In the genomic region with DNA sequence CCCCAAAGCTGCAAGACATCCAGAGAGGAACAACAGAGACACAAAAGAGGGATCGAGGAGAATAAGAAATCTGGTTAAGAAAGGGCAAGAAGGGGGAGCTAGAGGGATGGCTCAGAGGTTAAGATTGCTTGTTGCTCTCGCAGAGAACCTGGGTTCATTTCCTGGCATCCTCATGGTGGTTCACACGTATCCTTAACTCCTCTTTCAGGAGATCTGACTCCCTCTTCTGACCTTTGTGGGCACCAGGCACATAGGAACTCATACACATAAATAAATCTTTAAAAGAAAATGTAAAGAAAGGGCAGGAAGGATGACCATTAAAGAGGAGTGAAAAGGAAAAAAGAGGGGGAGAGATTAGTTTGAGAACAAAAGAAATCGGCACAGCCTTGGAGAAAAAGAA, we compare ENCODE assay signal across 9 mouse cellular contexts. TPM values are rescaled to one million over a fixed set of nuclear protein-coding genes. Genes with fewer than 3 reads are reported as not detected.
DNase-seq lines count a peak whose midpoint lies in the region; ATAC-seq and TF ChIP-seq lines count a peak whose summit lies in the region.
"Had no signal": no experiment of that assay in that cellular context is flagged by ENCODE, and none has a peak within 500 bp of the region (broad histone marks: within the 10 kb centered on the region; RNA-seq: fewer than 3 reads in every experiment).

No protein-coding gene starts in this region.

- intact Hi-C loops in heart, adult 2 months (cut with DNase I) = loop anchor here (10.0 kb wide), 1 partner anchor 402 kb away; no protein-coding TSS in a partner anchor

- H3K27me3 ChIP-seq in heart, embryonic 11.5 days (ENCODE audit: control insufficient read depth, insufficient read depth, low read length) = no peaks in the 10 kb centered on the region
- H3K27me3 ChIP-seq in heart, adult 2 months (ENCODE audit: control insufficient read depth, insufficient read depth, low read length) = no peaks in the 10 kb centered on the region
- H3K27me3 ChIP-seq in ES-Bruce4 (ENCODE audit: control insufficient read depth, insufficient read depth, low read length, poor library complexity, severe bottlenecking) = no peaks in the 10 kb centered on the region
- no peaks in the 10 kb centered on the region for H3K27me3 ChIP-seq in forebrain, embryonic 15.5 days
- H3K27me3 ChIP-seq in liver, embryonic 15.5 days = no peaks in the 10 kb centered on the region
- H3K27me3 ChIP-seq: megakaryocyte, embryonic 14.5 days had no signal

- no peak for TF ChIP-seq CTCF in heart, adult 2 months (IDR thresholded peaks at IDR 0.05)
- no peak for TF ChIP-seq CTCF in ES-Bruce4 (IDR thresholded peaks at IDR 0.05; ENCODE audit: low read depth, low read length)

- TF ChIP-seq POLR2A in heart, adult 2 months (IDR thresholded peaks at IDR 0.05; ENCODE audit: insufficient read depth, low read depth, low read length) = no peak
- TF ChIP-seq POLR2A in ES-Bruce4 (IDR thresholded peaks at IDR 0.05; ENCODE audit: insufficient read depth, low read length) = no peak

- 11% methylated on average over 4 of the region's 4 CpGs for WGBS in heart, embryonic 11.5 days (ENCODE audit: insufficient replicate concordance)
- 35% methylated on average over 4 of the region's 4 CpGs for WGBS in heart, adult 2 months
- 7% methylated on average over 4 of the region's 4 CpGs for WGBS in forebrain, embryonic 15.5 days
- 7% methylated on average over 4 of the region's 4 CpGs for WGBS in liver, embryonic 15.5 days (ENCODE audit: insufficient replicate concordance)

- DNase-seq in heart, adult 2 months = no peak
- DNase-seq in thymus, postnatal 14 days = no peak
- no peak for DNase-seq in testis, postnatal 10 days (ENCODE audit: low spot score)
- DNase-seq in thymus, postnatal 10 days (ENCODE audit: low spot score in 2 of 2) = no peak

- TF ChIP-seq EP300 in heart, adult 2 months (IDR thresholded peaks at IDR 0.05; ENCODE audit: insufficient read depth, low read depth, low read length) = no peak
- TF ChIP-seq EP300 in ES-Bruce4 (IDR thresholded peaks at IDR 0.05; ENCODE audit: insufficient read depth, low read depth, low read length) = no peak

- no peak for ATAC-seq in heart, embryonic 11.5 days (replicated peaks; ENCODE audit: insufficient number of reproducible peaks, low FRiP score, low TSS enrichment)
- 0 out of 2 replicates have a peak, but pooled peaks have one; percentile 7 for ATAC-seq in forebrain, embryonic 15.5 days (replicated peaks)
- ATAC-seq in liver, embryonic 15.5 days (ENCODE audit: insufficient read depth) = no peak

- H3K36me3 ChIP-seq in heart, embryonic 11.5 days (ENCODE audit: control insufficient read depth, insufficient read depth, low read length) = no peaks in the 10 kb centered on the region
- no peaks in the 10 kb centered on the region for H3K36me3 ChIP-seq in heart, adult 2 months (ENCODE audit: control insufficient read depth, insufficient read depth, low read length)
- H3K36me3 ChIP-seq in ES-Bruce4 (ENCODE audit: control insufficient read depth, insufficient read depth, low read length, poor library complexity, severe bottlenecking) = no peaks in the 10 kb centered on the region
- H3K36me3 ChIP-seq in forebrain, embryonic 15.5 days = no peaks in the 10 kb centered on the region
- no peaks in the 10 kb centered on the region for H3K36me3 ChIP-seq in liver, embryonic 15.5 days (replicated peaks)

- H3K4me3 ChIP-seq in heart, embryonic 11.5 days (ENCODE audit: low read depth, low read length) = no peak overlapping the region
- H3K4me3 ChIP-seq in heart, adult 2 months = no peak overlapping the region
- no peak overlapping the region for H3K4me3 ChIP-seq in ES-Bruce4 (ENCODE audit: low read depth, low read length)
- H3K4me3 ChIP-seq in forebrain, embryonic 15.5 days = peak overlapping the region; percentile 35; the same call in 1 of the 2 replicates
- no peak overlapping the region for H3K4me3 ChIP-seq in liver, embryonic 15.5 days (replicated peaks)
- H3K4me3 ChIP-seq: megakaryocyte, embryonic 14.5 days had no signal

- H3K27ac ChIP-seq in heart, embryonic 11.5 days (ENCODE audit: low read depth, low read length) = no peak overlapping the region
- no peak overlapping the region for H3K27ac ChIP-seq in heart, adult 2 months
- peak overlapping the region; percentile 54 for H3K27ac ChIP-seq in ES-Bruce4 (ENCODE audit: insufficient read depth, low read length)
- H3K27ac ChIP-seq in forebrain, embryonic 15.5 days (replicated peaks) = no peak overlapping the region
- H3K27ac ChIP-seq in liver, embryonic 15.5 days (replicated peaks) = no peak overlapping the region

- no peaks in the 10 kb centered on the region for H3K79me2 ChIP-seq in heart, adult 2 months (replicated peaks; ENCODE audit: control insufficient read depth, insufficient read depth, low read length)

- no peaks in the 10 kb centered on the region for H3K4me1 ChIP-seq in heart, embryonic 11.5 days (ENCODE audit: control insufficient read depth, insufficient read depth, low read length)
- H3K4me1 ChIP-seq in heart, adult 2 months (ENCODE audit: control insufficient read depth, insufficient read depth, low read length) = no peaks in the 10 kb centered on the region
- no peaks in the 10 kb centered on the region for H3K4me1 ChIP-seq in ES-Bruce4 (ENCODE audit: control insufficient read depth, insufficient read depth, low read length)
- peaks cover 5% of the 10 kb centered on the region for H3K4me1 ChIP-seq in forebrain, embryonic 15.5 days
- H3K4me1 ChIP-seq in liver, embryonic 15.5 days (replicated peaks) = no peaks in the 10 kb centered on the region
- H3K4me1 ChIP-seq: megakaryocyte, embryonic 14.5 days had no signal

- H3K9me3 ChIP-seq in heart, embryonic 11.5 days (replicated peaks; ENCODE audit: control insufficient read depth, low read length) = no peaks in the 10 kb centered on the region
- H3K9me3 ChIP-seq in ES-Bruce4 (replicated peaks; ENCODE audit: control insufficient read depth, insufficient read depth, low read length, poor library complexity, severe bottlenecking) = no peaks in the 10 kb centered on the region
- no peaks in the 10 kb centered on the region for H3K9me3 ChIP-seq in forebrain, embryonic 15.5 days
- no peaks in the 10 kb centered on the region for H3K9me3 ChIP-seq in liver, embryonic 15.5 days (replicated peaks)

- H3K4me2 ChIP-seq in heart, embryonic 11.5 days = peak overlapping the region; percentile 61
- peak overlapping the region; percentile 35; the same call in 1 of the 2 replicates for H3K4me2 ChIP-seq in forebrain, embryonic 15.5 days (replicated peaks)
- H3K4me2 ChIP-seq in liver, embryonic 15.5 days = 0 out of 2 replicates have a peak overlapping the region, but pooled peaks have one; percentile 51

- peak overlapping the region; percentile 73; the same call in 1 of the 2 replicates for H3K9ac ChIP-seq in heart, embryonic 11.5 days (ENCODE audit: low read depth, low read length)
- H3K9ac ChIP-seq in heart, adult 2 months (ENCODE audit: low read depth, low read length) = no peak overlapping the region
- no peak overlapping the region for H3K9ac ChIP-seq in ES-Bruce4 (ENCODE audit: low read depth, poor library complexity, severe bottlenecking)
- H3K9ac ChIP-seq in forebrain, embryonic 15.5 days (replicated peaks) = peak overlapping the region; percentile 14; the same call in 1 of the 2 replicates
- H3K9ac ChIP-seq in liver, embryonic 15.5 days = no peak overlapping the region

RNA-seq across cellular contexts. Expression of a gene that starts 18.6 kb away (rescaled TPM):
- polyA plus RNA-seq in heart, embryonic 11.5 days (2014; fragmentation: Nextera tagmentation; extraction: Ambion mirVana) = 9.4 and 11.4 TPM in 2 replicates
- total RNA-seq in heart, adult 2 months (2021) = 1 to 10 TPM in 1 of 2 experiments, under 1 TPM in 1; 0.34 to 1.3 TPM
- polyA plus RNA-seq in heart, adult 2 months (2012; rRNA removed) = 0.67 and 0.74 TPM in 2 replicates
- polyA plus RNA-seq in ES-Bruce4 (2011; ENCODE audit: insufficient read depth, insufficient read length, low read depth, missing spikeins) = 4.6 and 4.8 TPM in 2 replicates
- polyA plus RNA-seq in forebrain, embryonic 15.5 days (2015; fragmentation: Nextera tagmentation; extraction: Ambion mirVana) = 103 and 117 TPM in 2 replicates
- 0.69 and 1.1 TPM in 2 replicates for polyA plus RNA-seq in liver, embryonic 15.5 days (2015; fragmentation: Nextera tagmentation; extraction: Ambion mirVana)

Comparison
In these comparisons a context has a peak if more than half of its experiments do, and no peak if none do; other contexts are left out.
1. H3K9ac ChIP-seq: peak in heart, embryonic 11.5 days (single experiment) and forebrain, embryonic 15.5 days (single experiment); none in heart, adult 2 months (single experiment), ES-Bruce4 (single experiment) and liver, embryonic 15.5 days (single experiment).
2. Peak in every context shown above with its lines, with median percentiles within 50 percentile points of each other: H3K4me2 ChIP-seq.